Mouse (Mus musculus): ENCODE results near the gene Arglu1.

The Arglu1 gene

GRCm38 (mm10) chr8:8658426-8659224 lies 31.7 kb downstream of the Arglu1 start:
- DNase-seq (ENCODE audit: low spot score in 2 of 2) = peak; percentile 73 to 78

- DNase-seq (ENCODE audit: low spot score in 2 of 2) = no peak
These were observed 32.5 kb downstream of the Arglu1 start for GRCm38 (mm10) chr8:8657692-8658355.

GRCm38 (mm10) chr8:8656578-8657441 lies 33.5 kb downstream of the Arglu1 start:
- DNase-seq (ENCODE audit: low spot score in 2 of 2) = no peak

GRCm38 (mm10) chr8:8655346-8656340 lies 34.7 kb downstream of the Arglu1 start:
- DNase-seq (ENCODE audit: low spot score in 2 of 2) = no peak

- no peak for DNase-seq (ENCODE audit: low spot score in 2 of 2)
These were observed 36.3 kb downstream of the Arglu1 start for GRCm38 (mm10) chr8:8653906-8654489.

GRCm38 (mm10) chr8:8653343-8653742 lies 37.0 kb downstream of the Arglu1 start:
- no peak for DNase-seq (ENCODE audit: low spot score in 2 of 2)

GRCm38 (mm10) chr8:8652388-8652787 lies 37.9 kb downstream of the Arglu1 start:
- DNase-seq (ENCODE audit: low spot score in 2 of 2) = no peak

- DNase-seq (ENCODE audit: low spot score in 2 of 2) = peak in 1 of 2 experiments; percentile 58
These were observed 40.4 kb downstream of the Arglu1 start for GRCm38 (mm10) chr8:8649944-8650343.

- DNase-seq (ENCODE audit: low spot score in 2 of 2) = no peak
These were observed 40.8 kb downstream of the Arglu1 start for GRCm38 (mm10) chr8:8649536-8649935.

- DNase-seq (ENCODE audit: low spot score in 2 of 2) = no peak
These were observed 41.6 kb downstream of the Arglu1 start for GRCm38 (mm10) chr8:8648686-8649085.

GRCm38 (mm10) chr8:8647824-8648223 lies 42.5 kb downstream of the Arglu1 start:
- no peak for DNase-seq (ENCODE audit: low spot score in 2 of 2)

GRCm38 (mm10) chr8:8647319-8647718 lies 43.0 kb downstream of the Arglu1 start:
- no peak for DNase-seq (ENCODE audit: low spot score in 2 of 2)

GRCm38 (mm10) chr8:8644160-8644915 lies 46.0 kb downstream of the Arglu1 start:
- DNase-seq (ENCODE audit: low spot score in 2 of 2) = no peak

- DNase-seq (ENCODE audit: low spot score in 2 of 2) = no peak
These were observed 50.1 kb downstream of the Arglu1 start for GRCm38 (mm10) chr8:8640264-8640588.

GRCm38 (mm10) chr8:8639569-8640263 lies 50.6 kb downstream of the Arglu1 start:
- no peak for DNase-seq (ENCODE audit: low spot score in 2 of 2)

- no peak for DNase-seq (ENCODE audit: low spot score in 2 of 2)
These were observed 58.9 kb downstream of the Arglu1 start for GRCm38 (mm10) chr8:8631394-8631793.

GRCm38 (mm10) chr8:8624017-8624416 lies 66.3 kb downstream of the Arglu1 start:
- DNase-seq (ENCODE audit: low spot score in 2 of 2) = no peak

- no peak for DNase-seq (ENCODE audit: low spot score in 2 of 2)
These were observed 66.8 kb downstream of the Arglu1 start for GRCm38 (mm10) chr8:8623486-8623885.

- DNase-seq (ENCODE audit: low spot score in 2 of 2) = no peak
These were observed 67.8 kb downstream of the Arglu1 start for GRCm38 (mm10) chr8:8622476-8622875.
